Mouse (Mus musculus) brain, embryonic 18.5 days (tissue): ENCODE data around the gene Mroh2a.

Source experiments
- DNase-seq: peaks from one replicate; pipeline ENCODE4 v3.0.0-alpha.2; 2012; ENCODE audit warnings: low read depth, low spot score

The Mroh2a gene

DNA sequence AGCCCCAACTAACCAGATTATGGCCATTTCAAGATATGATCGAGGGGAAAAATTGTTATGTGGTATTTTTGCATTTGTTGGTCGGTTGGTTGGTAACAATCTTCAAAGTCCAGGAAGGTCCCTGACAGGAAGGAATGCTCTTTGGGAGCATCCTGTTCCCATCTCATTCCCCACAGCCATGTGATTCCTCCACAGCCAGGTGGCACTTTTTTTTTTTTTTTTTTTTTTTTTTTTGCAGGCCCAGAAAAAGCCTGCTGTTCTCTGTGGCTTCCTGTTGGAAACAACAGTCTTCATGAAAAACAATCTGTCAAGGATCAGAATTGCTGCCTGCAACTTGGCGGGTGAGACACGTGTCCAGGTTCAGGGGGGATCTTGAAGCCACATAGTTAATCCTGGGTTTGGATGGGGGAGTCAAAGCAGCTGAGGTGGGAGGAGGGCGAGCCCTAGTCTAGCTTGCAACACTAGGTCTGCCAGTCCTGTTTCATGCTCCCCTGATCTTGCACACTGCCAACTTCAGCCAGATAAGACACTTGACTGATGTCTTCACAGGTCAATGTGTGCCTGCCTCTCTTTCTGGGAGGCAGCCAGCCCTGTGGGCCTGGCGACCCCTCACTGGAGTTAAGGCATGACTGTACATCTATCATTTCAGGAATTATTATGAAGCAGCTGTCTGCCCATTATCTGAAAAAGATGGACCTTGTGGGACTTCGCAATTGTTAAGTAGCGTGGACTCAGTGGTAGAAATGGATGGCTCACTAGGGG, 32.3 kb downstream of the Mroh2a start:
- no peak for DNase-seq

DNA sequence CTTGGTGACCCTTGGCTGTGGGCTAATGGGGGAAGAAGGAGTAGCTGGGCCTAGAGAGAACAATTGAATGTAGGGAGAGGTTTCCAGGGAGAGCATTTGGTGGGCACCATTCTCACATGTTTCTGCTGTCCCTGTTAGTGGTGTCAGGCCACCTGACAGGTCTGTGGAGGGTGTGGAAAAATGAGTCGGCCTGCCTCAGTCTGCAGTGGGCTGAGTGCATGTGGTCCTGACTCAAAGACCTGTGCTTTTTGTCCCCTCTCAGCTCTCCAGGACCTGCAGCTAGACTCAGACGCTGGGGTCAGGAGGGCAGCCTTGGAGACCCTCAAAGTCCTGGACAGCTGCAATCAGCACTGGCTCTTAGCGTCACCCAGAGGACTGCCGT, 32.8 kb downstream of the Mroh2a start:
- no peak for DNase-seq

DNA sequence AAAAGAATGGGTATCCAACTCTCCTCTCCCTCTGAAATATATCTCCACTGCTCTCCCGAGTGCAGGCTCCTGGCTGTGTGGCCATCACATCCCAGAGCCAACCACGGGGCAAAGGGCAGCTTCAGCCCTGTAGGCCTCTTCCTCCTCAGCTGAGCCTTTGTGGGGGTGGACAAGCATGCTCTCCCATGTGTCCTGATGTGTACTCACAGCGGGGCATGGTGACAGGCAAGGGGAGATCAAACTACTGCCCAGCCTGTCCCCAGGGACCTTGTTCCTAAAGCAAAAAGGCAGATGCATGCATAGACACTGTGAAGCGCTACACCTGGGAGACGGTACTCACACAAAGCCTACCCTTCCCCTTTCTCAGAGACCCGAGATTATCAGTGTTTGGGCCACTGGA, 33.3 kb downstream of the Mroh2a start:
- DNase-seq: no peak

DNA sequence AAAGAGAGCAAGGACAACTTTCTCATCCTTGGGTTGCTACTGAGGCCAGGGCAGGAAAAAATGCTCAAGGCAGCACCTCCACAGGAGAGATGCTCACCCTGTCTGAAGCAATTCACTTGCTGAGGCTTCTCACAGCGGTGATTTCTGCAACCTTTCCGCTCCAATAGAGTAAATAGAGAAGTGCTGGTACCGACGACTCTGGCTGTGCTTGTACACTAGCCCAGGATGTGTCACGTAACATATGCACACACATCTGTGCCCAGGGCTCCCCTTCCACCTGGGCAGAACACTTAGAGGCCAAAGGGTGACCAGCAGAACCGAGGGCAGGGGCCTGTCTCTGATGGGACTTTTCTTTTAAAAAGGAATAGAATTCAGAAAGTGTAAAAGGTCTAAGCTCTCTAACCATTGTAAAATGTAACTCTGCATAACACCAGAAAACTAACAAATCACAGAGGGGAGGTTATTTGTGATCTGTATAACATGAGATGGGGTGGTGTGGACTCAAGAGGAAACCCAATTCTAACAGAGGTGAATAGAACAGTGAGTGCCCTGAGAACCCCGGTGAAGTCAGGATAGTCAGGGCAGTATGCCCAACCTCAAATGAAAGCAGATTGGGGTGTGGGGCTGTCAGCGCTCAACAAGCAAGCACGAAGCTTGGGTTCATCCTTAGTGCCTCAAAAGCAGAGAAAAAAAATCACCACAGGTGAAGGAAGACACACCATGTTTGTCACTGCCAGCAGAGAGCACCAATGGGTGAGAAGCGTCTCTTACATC, 34.0 kb downstream of the Mroh2a start:
- DNase-seq: no peak

DNA sequence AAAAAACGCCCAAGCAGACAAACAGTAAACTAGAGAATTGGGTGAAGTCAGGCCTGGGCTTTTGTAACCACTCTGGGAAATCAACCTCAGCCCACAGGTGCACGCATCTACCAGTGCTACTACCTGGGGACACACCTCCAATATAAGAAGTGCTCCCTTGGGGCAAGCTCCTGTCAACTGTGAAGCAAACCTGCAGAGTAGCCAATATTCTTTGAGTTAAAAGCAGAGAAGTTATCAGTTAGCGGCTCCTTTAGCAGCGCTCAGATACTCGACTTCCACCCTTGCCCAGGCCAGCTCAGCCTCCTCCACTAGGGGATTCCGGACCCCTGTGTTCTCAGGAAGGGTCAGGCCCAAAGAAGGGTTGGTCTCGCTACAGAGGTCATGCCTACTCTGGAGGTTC, 34.9 kb downstream of the Mroh2a start:
- DNase-seq: no peak

DNA sequence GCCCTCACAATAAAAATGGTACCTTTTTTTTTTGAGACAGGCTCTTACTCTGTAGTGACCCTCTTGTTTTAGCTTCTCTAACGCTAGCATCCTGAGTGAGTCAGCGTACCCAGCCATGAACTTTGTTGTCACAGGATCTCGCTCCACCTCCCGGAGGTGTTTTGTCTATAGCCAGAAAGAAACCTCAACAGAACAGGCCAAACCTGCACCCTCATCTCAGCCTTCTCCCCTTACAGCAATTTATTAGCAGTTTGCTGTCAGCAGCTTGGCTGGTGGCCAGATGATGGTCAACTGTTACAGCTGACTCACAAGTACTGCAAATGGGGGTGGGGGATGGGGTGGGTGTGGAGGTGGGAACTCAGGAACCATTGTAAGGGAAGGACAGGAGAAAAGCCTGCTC, 35.5 kb downstream of the Mroh2a start:
- DNase-seq: no peak

DNA sequence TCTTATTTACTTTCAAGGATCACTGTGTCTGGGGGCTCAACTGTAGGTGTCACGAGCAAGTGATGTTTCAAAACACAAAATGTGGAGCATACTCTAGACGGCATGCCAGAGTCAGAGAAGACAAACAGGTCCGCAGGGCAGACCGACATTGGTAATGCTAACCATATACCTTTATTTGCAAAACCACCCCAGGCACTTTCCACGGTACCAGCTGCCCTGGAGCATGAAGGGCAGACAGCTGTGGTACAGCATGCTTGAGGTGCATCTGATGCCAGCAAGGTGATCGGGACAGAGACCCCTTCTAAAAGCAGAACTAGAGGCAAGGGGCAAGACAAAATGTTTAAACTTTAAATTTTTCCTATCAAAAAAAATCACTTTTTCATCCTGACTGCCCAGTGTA, 36.2 kb downstream of the Mroh2a start:
- no peak for DNase-seq

DNA sequence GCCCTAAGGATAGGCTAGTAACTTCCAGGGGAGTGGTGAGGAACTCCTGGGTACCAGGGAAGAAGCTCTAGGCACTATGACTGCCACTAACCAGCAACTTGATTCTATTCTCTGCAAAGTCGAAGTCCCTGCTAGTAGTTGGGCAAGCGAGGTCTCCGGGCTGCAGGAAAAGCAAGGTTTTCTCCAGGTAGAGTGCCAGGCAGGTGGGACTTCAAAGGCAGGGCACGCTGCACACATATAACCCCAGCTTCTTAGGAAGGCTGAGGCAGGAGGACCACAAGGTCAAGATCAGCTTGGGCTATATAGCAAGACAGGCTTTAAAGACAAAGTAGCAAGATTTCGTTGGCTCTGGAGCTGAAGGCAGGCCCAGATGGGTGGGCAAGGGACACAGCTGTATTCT, 37.0 kb downstream of the Mroh2a start:
- no peak for DNase-seq

DNA sequence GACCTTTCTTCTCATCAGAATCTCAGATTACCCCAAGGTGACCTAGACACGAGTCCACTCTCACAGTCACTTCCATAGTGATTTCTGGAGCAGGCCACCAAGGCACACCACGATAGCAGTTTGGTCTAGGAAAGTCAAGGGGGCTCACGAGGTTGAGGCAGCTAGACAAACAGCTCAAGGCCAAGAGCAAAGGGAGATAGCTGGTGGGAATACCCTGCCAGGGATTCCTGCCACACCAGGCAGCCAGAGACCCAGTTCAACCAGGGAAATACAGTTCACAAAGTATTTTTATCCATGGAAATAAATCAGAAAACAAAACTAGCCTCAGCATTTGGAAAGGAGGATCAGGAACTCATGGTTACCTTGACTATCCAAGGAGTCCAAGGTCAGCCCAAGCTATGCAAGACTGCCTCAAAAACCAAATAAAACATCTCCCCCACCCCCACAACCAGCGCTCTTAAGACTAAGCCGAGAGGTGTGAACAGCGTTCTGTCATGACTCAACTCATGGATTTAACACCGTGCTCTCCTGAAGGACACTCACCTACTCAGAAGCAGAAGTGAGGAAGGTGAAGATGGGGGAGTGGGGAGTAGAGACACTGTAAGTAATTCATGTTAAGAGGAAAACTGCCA, 37.6 kb downstream of the Mroh2a start:
- DNase-seq: no peak

DNA sequence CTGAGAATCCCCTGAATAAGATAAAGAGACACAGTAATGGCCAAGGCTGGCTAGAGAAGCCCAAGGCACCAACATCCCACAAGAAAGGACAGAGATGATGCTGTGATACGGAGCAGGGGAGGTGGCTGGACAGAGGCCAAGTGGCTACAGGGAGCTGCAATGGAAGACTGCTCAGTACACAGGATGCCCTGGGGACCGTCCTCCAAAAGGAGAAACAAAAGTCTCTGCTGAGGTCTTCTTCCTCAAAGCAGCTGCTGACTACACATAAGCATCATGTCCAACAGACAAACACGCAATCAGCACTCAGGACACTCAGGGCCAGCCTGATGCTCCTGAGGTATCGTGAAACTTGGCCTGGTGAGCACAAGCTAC, 38.1 kb downstream of the Mroh2a start:
- no peak for DNase-seq

DNA sequence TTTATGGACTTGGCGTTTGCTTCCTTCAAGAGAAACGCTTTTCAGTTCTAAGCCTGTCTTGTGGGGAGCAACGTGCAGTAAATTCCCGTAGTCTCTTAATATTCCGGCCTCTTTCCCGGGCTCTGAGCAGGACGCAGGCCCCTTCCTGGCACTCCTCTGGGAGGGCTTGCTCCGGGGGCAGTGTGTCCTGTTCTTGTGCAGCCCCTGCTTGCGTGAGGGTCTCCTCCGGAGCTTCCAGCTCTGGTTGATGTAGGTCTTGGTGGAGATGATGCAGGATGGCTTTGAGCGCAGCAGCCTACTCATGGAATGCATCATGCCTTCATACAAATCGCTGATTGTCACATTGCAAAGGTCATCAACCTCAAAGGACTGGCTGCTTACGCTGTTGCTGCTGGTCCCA, 39.3 kb downstream of the Mroh2a start:
- no peak for DNase-seq

DNA sequence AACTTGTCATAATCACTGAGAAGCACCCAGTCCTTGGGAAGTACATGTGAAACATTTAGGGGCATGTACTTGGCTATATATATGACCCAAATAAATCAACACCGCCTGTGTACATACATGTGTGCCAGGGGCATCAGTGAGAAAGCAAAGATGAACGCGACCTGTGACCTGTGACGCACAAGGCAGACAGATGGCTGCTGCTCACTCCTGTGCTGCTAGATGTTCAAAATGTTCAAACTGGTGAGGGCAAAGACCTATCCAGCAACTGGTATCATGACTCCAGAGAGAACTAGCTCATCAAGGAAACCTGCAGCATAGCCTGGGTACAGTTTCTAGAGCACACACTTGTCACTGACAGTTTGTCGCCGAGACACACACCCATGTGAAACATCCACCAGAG, 40.7 kb downstream of the Mroh2a start:
- DNase-seq: no peak

DNA sequence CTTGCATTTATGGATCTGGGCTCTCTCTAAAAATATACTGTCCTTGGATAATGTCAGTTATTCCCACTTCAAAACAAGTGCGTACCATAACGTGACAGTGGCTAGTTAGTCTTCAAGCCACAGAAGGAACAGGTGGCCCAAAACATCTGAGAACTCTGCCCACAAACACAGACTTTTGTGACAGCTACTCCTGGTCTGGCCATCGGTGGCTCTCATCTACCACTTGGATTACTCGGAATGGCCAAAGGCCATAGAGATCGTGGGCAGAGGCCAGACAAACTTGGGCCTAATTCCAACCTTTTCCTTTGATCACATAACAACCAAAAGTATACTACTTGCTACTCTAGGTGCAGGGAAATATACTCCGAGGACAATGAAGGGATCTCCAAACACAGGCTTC, 41.3 kb downstream of the Mroh2a start:
- DNase-seq: no peak

DNA sequence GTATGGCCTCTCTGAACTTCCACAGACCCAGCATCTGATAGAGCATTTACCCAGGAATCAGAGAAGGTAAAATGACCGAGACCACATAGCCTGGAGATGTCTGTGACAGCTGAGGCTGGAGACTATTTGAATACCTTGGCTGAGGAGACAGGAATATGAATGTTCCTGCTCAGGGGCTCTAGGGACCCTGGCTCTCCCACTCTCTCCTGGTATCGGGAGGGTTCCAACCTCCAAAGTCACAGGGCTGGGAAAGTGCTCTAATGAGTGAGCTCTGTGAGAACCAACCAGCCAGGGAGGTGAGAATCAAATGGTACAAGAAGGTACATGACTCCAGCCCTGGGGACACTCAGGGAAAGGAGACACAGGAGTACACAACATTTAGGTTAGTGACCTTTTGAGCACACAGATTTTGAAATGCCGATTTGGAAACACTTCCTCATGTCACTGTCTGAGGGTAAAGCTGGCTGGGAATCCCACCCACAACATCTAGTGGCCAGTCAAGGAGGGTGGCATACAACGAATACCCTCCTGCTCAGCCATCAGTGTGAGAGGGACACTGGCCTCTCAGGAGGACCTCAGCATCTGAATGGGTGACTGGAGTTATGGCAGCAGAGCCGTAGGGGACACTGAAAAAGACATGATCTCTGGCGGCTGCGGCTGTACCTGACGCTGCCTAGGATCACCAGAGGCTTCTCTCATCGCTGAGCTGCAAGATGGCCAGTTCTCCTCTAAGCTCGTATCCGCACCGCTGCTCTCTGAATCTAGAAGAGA, 42.9 kb downstream of the Mroh2a start:
- DNase-seq: no peak

DNA sequence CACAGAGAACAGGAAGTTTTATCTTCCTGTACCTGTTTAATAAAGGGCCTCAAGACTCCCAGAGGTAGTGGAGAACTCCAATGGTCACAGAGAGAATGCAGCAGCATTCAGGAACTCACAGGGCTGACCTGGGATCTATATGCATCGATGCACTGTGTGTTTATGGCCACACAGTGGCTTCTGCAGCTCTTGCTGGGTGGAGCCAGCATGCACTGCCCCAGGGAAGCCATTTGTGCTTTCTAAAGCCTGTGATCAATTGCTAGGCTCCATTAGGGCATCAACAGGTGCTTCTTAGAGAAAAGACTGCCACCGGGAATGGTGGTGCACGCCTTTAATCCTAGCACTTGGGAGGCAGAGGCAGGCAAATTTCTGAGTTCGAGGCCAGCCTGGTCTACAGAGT, 46.1 kb downstream of the Mroh2a start:
- DNase-seq: no peak

DNA sequence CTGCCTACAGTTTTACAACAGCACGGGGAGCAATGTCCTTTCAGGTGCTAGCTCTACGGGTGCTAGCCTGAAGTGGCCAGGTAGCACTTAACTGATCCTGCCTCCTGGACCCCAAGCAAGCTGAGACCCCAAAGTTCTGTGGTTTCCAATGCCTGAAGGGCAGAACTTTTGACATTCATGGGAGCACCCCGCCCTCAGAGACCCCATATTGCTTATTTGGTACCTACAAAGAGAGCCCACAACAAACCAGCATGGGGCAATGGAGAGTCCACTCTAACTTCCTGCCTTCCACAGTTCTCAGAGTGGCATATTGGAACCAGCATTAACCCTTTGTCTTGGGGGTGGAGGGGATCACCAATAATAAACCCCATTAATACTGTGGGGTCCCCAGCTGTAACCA, 46.5 kb downstream of the Mroh2a start:
- no peak for DNase-seq

DNA sequence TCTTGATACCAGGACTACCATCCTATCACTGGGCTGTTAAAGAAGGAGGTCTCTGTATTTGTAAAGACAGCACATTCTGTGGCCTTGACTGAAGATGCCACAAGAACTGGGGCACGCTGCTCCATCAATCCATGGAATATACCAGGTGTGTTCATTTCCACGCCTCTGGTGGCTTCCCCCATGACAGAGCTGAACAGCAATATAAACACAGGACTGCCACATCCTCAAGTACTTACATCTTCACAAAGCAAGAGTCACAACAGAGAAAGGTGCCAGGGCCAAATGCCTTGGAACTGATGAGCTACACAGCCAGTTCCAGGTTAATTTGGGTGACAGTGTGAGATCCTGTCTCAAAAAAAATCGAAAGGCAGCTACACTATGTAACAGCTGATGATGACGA, 47.0 kb downstream of the Mroh2a start:
- no peak for DNase-seq

DNA sequence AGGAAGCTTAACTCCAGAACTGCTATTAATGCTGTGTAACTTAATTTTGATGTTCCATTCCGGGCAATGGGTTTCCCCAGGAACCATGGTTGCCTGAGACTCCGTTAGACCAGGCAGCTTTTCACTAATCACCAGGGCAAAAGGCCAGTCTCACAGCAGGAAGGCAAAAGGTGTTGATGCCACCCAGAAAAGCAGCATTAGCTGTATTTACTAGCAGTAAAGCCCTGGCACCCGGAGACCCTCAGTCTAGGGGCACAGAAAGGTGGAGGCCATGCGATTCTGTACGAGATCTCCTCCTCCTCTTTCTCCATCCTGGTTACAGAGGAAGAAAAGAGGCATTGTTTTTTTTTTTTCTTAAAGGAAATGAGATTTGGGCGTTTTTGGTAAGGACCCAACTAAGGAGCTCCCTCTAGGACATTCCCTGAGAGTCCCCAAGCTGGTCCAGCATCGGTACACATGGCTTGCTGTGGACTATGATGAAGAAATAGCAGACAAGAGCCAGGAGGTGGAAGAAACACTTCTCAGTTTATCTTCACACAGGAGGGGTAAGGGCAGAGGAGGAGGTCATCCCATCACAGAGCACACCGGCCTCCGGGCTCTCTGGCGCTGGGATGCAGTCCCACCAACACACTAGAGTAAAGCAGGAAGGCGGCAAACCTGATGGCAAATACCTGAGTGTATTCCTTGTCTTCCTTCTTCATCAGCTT, 47.7 kb downstream of the Mroh2a start:
- no peak for DNase-seq

DNA sequence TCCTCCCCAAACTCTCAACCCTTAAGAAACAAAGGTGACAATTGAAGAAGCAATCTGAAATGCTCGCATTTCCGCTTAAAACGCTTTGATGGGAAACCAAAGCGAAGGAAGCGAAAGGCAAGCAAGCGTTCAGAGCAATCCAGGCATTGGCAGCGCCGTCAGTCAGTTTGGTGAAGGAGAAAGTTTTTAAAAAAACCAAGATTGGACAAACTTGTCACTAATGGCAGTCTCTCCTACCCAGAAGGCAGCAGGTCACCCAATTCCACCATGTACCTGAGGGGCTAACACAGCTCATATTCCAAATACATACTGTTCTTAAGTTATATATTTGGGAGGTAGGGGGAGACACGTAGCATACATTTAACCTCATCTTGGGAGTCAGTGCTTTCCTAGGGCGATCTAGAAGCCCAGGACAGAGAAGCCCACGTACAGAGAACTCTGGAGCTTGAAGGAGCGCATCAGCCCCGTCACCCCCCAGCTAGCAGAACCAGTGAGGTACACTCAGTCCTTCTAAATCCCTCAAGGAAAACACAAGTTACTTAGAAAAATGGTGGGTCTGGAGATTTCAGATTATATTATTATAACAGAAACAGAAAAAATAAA, 48.4 kb downstream of the Mroh2a start:
- DNase-seq: no peak

DNA sequence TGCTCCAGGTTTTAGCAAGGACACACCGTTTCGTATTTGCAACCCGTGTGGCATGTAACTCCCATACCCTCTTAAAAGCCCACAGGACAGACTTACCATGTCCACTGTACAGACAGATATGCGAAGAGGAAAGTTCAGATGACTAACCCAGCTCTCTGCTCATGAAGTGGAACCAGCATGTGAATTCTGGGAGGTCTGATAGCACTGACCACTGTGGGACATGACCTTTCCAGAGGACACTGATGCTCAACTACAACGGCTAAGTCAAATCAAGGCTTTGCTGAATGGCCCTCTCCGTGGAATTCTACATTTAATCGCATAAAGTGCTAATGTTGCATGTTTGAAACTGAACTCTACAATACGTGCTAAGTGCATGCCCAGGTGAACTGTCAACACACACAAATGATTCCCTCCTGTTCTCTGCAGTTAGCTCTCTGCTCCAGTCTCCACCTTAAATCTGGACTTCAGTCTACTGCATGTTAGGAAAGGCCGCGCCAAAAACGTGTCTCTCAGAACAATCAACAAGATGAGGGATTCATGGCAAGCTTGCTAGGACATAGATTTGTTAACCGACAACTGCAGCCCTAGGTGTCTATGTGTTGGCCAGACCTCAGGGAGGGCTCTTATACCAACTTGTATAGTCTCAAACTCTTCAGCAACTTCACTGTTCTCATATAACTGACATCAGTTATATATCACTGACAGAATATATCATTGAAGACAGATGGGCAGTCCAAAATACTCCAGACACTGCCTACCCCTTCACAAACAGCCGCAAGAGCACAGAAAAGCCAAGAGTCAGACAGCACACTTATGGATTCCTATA, 49.1 kb downstream of the Mroh2a start:
- DNase-seq: no peak
